Mouse (Mus musculus) ES-E14 (cell line): ENCODE data around the gene Taf4.

Source experiments
- CHD2 ChIP-seq: IDR thresholded peaks from 2 replicates; pipeline ENCODE4 v1.6.1; 2014; ENCODE audit warnings: mild to moderate bottlenecking, low read depth, low read length, inconsistent platforms
- MAFK ChIP-seq: IDR thresholded peaks from 2 replicates; pipeline ENCODE4 v1.6.1; 2014; ENCODE audit warnings: mild to moderate bottlenecking, low read depth, low read length, inconsistent platforms; ENCODE audit not compliant: insufficient read depth
- ZC3H11A ChIP-seq: IDR thresholded peaks from 2 replicates; pipeline ENCODE4 v1.6.1; 2012; ENCODE audit warnings: low read depth, mild to moderate bottlenecking, inconsistent platforms, low read length, borderline replicate concordance

DNA sequence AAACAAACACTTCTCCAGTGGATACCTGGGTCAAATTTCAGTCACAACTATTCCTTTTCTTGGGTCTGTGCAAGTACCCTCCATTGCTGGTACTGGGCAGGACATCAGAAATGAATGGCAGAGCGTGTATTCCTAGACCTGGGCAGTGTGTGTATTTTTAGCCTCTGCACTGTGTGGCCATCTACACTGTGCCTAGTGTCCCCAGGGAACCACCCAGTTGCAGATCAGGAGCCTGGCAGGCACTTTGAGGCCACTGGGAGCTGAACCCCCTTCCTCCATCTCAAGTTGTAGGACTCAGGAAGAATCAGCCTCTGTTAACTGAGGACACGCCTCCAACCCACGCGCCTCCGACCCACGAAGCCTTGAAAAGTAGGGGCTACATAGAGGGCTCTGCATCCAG is 46.3 kb upstream of the Taf4 start:
- no peak for TF ChIP-seq CHD2
- no peak for TF ChIP-seq ZC3H11A
- no peak for TF ChIP-seq MAFK
